Mouse (Mus musculus) ES-E14 (cell line): Measurements from ENCODE around the gene Zfp36l2.

Source experiments
- HCFC1 ChIP-seq: IDR thresholded peaks from 2 replicates; pipeline ENCODE4 v1.6.1; 2012; ENCODE audit warnings: low read length, inconsistent platforms, borderline replicate concordance; ENCODE audit not compliant: insufficient read depth
- MAFK ChIP-seq: IDR thresholded peaks from 2 replicates; pipeline ENCODE4 v1.6.1; 2014; ENCODE audit warnings: mild to moderate bottlenecking, low read depth, low read length, inconsistent platforms; ENCODE audit not compliant: insufficient read depth
- ZC3H11A ChIP-seq: IDR thresholded peaks from 2 replicates; pipeline ENCODE4 v1.6.1; 2012; ENCODE audit warnings: low read depth, mild to moderate bottlenecking, inconsistent platforms, low read length, borderline replicate concordance

- TF ChIP-seq HCFC1 (no peak), MAFK (no peak), ZC3H11A (no peak)
Observed at GRCm38 (mm10) chr17:84176446-84176845, 11.3 kb downstream of the Zfp36l2 start.
